Mouse (Mus musculus) heart, postnatal 0 days (tissue): ENCODE data around the gene Ttc7b.

Source experiments
- CTCF ChIP-seq: IDR thresholded peaks from 2 replicates; pipeline ENCODE4 v1.5.1; 2016; ENCODE audit warnings: antibody characterized with exemption, control low read depth, low read depth
- EP300 ChIP-seq: IDR thresholded peaks from 2 replicates; pipeline ENCODE4 v1.6.1; 2016; ENCODE audit warnings: antibody characterized with exemption, low read depth

DNA sequence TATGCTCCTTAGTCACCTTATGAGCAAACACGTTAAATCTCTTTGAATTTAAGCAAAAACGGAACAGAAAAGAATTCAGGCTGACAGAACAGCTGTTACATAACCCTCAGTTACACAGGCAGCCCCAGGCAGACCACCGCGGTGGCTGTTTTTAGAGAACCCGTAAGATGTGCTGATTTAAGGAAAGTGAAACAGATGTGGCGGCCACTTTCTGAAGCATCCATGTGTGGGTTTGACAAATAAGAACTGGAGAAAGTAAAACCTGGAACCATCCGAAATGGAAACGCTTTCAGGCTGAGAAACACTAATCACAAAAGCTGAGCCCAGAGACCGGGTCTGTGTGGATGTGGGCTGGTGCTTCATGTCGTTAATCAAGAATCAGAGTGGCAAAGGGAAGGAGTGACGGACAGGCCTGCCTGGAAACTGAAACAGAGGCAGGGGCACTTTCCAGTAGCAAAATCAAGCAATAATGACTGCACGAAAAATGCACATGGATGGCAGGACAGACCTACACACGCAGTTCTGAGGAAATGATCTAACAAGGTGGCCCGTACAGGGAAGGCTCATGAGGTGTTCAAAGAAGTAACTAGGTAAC lies 139.8 kb downstream of the Ttc7b start:
- TF ChIP-seq CTCF: no peak
- TF ChIP-seq EP300: no peak
